Mouse (Mus musculus) MEL (cell line): ENCODE data around the gene Magi3. TPM values are rescaled to one million over a fixed set of nuclear protein-coding genes. Genes with fewer than 3 reads are reported as not detected.

Experiments
- DNase-seq: peaks from one replicate; pipeline ENCODE4 v3.0.0; 2011; ENCODE audit warnings: low read depth, low spot score
- H3K27ac ChIP-seq: 2 replicates; pipeline ENCODE4 v1.5.1; 2012; ENCODE audit warnings: low read depth, mild to moderate bottlenecking, control low read depth, low read length, moderate library complexity; ENCODE audit not compliant: control insufficient read depth
- H3K27me3 ChIP-seq, 2 experiments: fragments of 150-350 bp in 1 of 2; sonication (generic) in 1 of 2; 2 replicates each; pipeline ENCODE4 v1.6.1; 2012; ENCODE audit warnings: low read length in 2 of 2, mild to moderate bottlenecking in 2 of 2, improper control_type of control experiment in 1 of 2, moderate library complexity in 1 of 2; ENCODE audit not compliant: insufficient read depth in 2 of 2, control insufficient read depth in 1 of 2
- H3K36me3 ChIP-seq, 2 experiments: 2 replicates each; pipeline ENCODE4 v1.6.1; 2012 to 2014; ENCODE audit warnings: low read length in 2 of 2, improper control_type of control experiment in 1 of 2, inconsistent platforms in 1 of 2, mild to moderate bottlenecking in 1 of 2; ENCODE audit not compliant: insufficient read depth in 2 of 2, control insufficient read depth in 1 of 2
- H3K4me1 ChIP-seq, 2 experiments: fragments of 150-350 bp in 1 of 2; sonication (generic) in 1 of 2; 2 replicates each; pipeline ENCODE4 v1.6.1; 2012; ENCODE audit warnings: low read length in 2 of 2, improper control_type of control experiment in 1 of 2, mild to moderate bottlenecking in 1 of 2; ENCODE audit not compliant: insufficient read depth in 2 of 2, control insufficient read depth in 1 of 2
- H3K4me3 ChIP-seq, 2 experiments: fragments of 150-350 bp in 1 of 2; sonication (generic) in 1 of 2; 2 replicates each; pipeline ENCODE4 v1.5.1; 2012; ENCODE audit warnings: low read depth in 2 of 2, low read length in 2 of 2, mild to moderate bottlenecking in 2 of 2, moderate library complexity in 2 of 2, control low read depth in 1 of 2, improper control_type of control experiment in 1 of 2; ENCODE audit not compliant: control insufficient read depth in 1 of 2, insufficient read depth in 1 of 2
- H3K79me2 ChIP-seq: 2 replicates; pipeline ENCODE4 v1.6.1; 2012; ENCODE audit warnings: mild to moderate bottlenecking, low read length, moderate library complexity; ENCODE audit not compliant: control insufficient read depth, poor library complexity, insufficient read depth
- H3K9ac ChIP-seq: 2 replicates; pipeline ENCODE4 v1.6.1; 2012; ENCODE audit warnings: low read depth, mild to moderate bottlenecking, control low read depth, low read length, moderate library complexity; ENCODE audit not compliant: control insufficient read depth, poor library complexity, severe bottlenecking
- H3K9me3 ChIP-seq: fragments of 150-350 bp; sonication (generic); replicated peaks from 2 replicates; pipeline ENCODE4 v1.6.1; 2012; ENCODE audit warnings: mild to moderate bottlenecking, low read length, improper control_type of control experiment, moderate library complexity; ENCODE audit not compliant: insufficient read depth
- BHLHE40 ChIP-seq: IDR thresholded peaks from 2 replicates; pipeline ENCODE4 v1.6.1; 2012; ENCODE audit warnings: low read depth, mild to moderate bottlenecking, inconsistent platforms, low read length, improper control_type of control experiment, borderline replicate concordance
- CTCF ChIP-seq, 3 experiments: IDR thresholded peaks in 2 of 3; conservative IDR thresholded peaks in 1 of 3; 2 replicates each; pipeline ENCODE4 v1.5.1; 2011 to 2012; ENCODE audit warnings: low read length in 3 of 3, low read depth in 2 of 3, mild to moderate bottlenecking in 2 of 3, improper control_type of control experiment in 1 of 3, inconsistent platforms in 1 of 3, mixed read lengths in 1 of 3, moderate library complexity in 1 of 3; ENCODE audit not compliant: control insufficient read depth in 1 of 3, insufficient read depth in 1 of 3, poor library complexity in 1 of 3, severe bottlenecking in 1 of 3
- E2F4 ChIP-seq: IDR thresholded peaks from 2 replicates; pipeline ENCODE4 v1.6.1; 2011; ENCODE audit warnings: low read depth, low read length, improper control_type of control experiment, borderline replicate concordance
- ETS1 ChIP-seq: IDR thresholded peaks from 2 replicates; pipeline ENCODE4 v1.6.1; 2012; ENCODE audit warnings: low read depth, mild to moderate bottlenecking, inconsistent platforms, low read length, improper control_type of control experiment, moderate library complexity
- HCFC1 ChIP-seq: IDR thresholded peaks from 2 replicates; pipeline ENCODE4 v1.6.1; 2012; ENCODE audit warnings: low read depth, mild to moderate bottlenecking, inconsistent platforms, low read length, improper control_type of control experiment, moderate library complexity
- KAT2A ChIP-seq: conservative IDR thresholded peaks from 2 replicates; pipeline ENCODE4 v1.6.1; 2012; ENCODE audit warnings: low read depth, low read length, improper control_type of control experiment, inconsistent platforms
- MAFK ChIP-seq: IDR thresholded peaks from 2 replicates; pipeline ENCODE4 v1.6.1; 2011; ENCODE audit warnings: low read depth, mild to moderate bottlenecking, low read length, improper control_type of control experiment, borderline replicate concordance
- MEF2A ChIP-seq: IDR thresholded peaks from 2 replicates; pipeline ENCODE4 v1.6.1; 2014; ENCODE audit warnings: low read depth, mild to moderate bottlenecking, inconsistent platforms, low read length, improper control_type of control experiment; ENCODE audit not compliant: poor library complexity, insufficient replicate concordance, severe bottlenecking; ENCODE audit errors: extremely low read depth
- MXI1 ChIP-seq: IDR thresholded peaks from 2 replicates; pipeline ENCODE4 v1.6.1; 2011; ENCODE audit warnings: mild to moderate bottlenecking, low read depth, low read length, improper control_type of control experiment
- MYB ChIP-seq: IDR thresholded peaks from 2 replicates; pipeline ENCODE4 v1.6.1; 2011; ENCODE audit warnings: mild to moderate bottlenecking, low read depth, low read length, improper control_type of control experiment
- MYC ChIP-seq: IDR thresholded peaks from 2 replicates; pipeline ENCODE4 v1.6.1; 2011; ENCODE audit warnings: low read depth, mild to moderate bottlenecking, low read length, improper control_type of control experiment, moderate library complexity
- POLR2AphosphoS5 ChIP-seq: IDR thresholded peaks from 2 replicates; pipeline ENCODE4 v1.6.1; 2012; ENCODE audit warnings: low read depth, borderline replicate concordance, mild to moderate bottlenecking, inconsistent platforms, low read length, moderate library complexity, mixed read lengths
- RAD21 ChIP-seq: IDR thresholded peaks from 2 replicates; pipeline ENCODE4 v1.6.1; 2011; ENCODE audit warnings: mild to moderate bottlenecking, low read depth, low read length, improper control_type of control experiment
- RCOR1 ChIP-seq: IDR thresholded peaks from 2 replicates; pipeline ENCODE4 v1.6.1; 2012; ENCODE audit warnings: low read depth, mild to moderate bottlenecking, inconsistent platforms, low read length, improper control_type of control experiment
- SMC3 ChIP-seq: IDR thresholded peaks from 2 replicates; pipeline ENCODE4 v1.6.1; 2011; ENCODE audit warnings: low read depth, low read length, improper control_type of control experiment
- TCF12 ChIP-seq: IDR thresholded peaks from 2 replicates; pipeline ENCODE4 v1.6.1; 2014; ENCODE audit warnings: low read depth, mild to moderate bottlenecking, inconsistent platforms, low read length, improper control_type of control experiment, moderate library complexity
- UBTF ChIP-seq: IDR thresholded peaks from 2 replicates; pipeline ENCODE4 v1.6.1; 2012; ENCODE audit warnings: low read depth, mild to moderate bottlenecking, inconsistent platforms, low read length, improper control_type of control experiment, moderate library complexity, borderline replicate concordance; ENCODE audit not compliant: insufficient read depth
- USF1 ChIP-seq: IDR thresholded peaks from 2 replicates; pipeline ENCODE4 v1.6.1; 2014; ENCODE audit warnings: low read depth, mild to moderate bottlenecking, inconsistent platforms, low read length, improper control_type of control experiment, moderate library complexity
- ZC3H11A ChIP-seq: IDR thresholded peaks from 2 replicates; pipeline ENCODE4 v1.6.1; 2012; ENCODE audit warnings: low read depth, mild to moderate bottlenecking, inconsistent platforms, low read length, improper control_type of control experiment
- ZMIZ1 ChIP-seq: IDR thresholded peaks from 2 replicates; pipeline ENCODE4 v1.6.1; 2012; ENCODE audit warnings: low read depth, mild to moderate bottlenecking, inconsistent platforms, low read length, improper control_type of control experiment, moderate library complexity
- ZNF384 ChIP-seq: IDR thresholded peaks from 2 replicates; pipeline ENCODE4 v1.6.1; 2012; ENCODE audit warnings: low read depth, mild to moderate bottlenecking, inconsistent platforms, low read length, improper control_type of control experiment
- polyA plus RNA-seq, 2 experiments: library from polyadenylated mRNA; stranded (reverse) in 1 of 2; unstranded in 1 of 2; fragments of >175 nt in 1 of 2; fragments of >200 nt in 1 of 2; gene quantifications; 2 replicates each; pipeline versions ENCODE4 v1.2.1 to v1.2.4; 2012; ENCODE audit warnings: low replicate concordance in 2 of 2, low read depth in 1 of 2; ENCODE audit not compliant: insufficient read length in 2 of 2, insufficient read depth in 1 of 2, missing spikeins in 1 of 2
- total RNA-seq: library from RNA; depleted of rRNA; stranded (reverse); fragments of 300-350 nt; gene quantifications from 2 replicates; pipeline ENCODE4 v1.2.3, GENCODE M21; 2012

The Magi3 gene
- total and polyA plus RNA-seq, 3 experiments: 0.04 to 0.18 TPM; not detected in 1

DNA sequence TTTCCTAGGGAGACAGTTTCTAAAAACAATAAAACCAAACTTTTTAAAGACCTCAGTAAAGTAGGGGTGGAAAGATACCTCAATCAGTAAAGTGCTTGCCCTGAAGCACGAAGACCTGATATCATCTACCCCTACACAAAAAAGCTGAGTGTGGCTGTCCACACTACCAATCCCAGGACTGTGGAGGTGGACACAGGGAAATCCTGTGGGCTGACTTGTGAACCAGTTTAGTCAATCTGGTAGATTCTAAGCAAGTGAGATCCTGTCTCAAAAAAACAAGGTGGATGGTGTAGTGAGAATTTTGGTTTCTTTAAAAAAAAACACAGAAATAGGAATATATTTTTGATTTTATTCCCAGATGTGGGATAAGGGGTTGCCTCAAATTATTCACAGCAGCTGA, 96.3 kb downstream of the Magi3 start:
- TF ChIP-seq MYC (no peak), TCF12 (no peak), ZMIZ1 (no peak), POLR2AphosphoS5 (no peak), UBTF (no peak), MYB (no peak), ZNF384 (no peak), USF1 (no peak), E2F4 (no peak), BHLHE40 (no peak), ETS1 (no peak), HCFC1 (no peak), ZC3H11A (no peak), KAT2A (no peak), MAFK (no peak)
- Histone ChIP-seq H3K4me3 (no peak overlapping the region), H3K27me3 (peaks cover 2 to 3% of the 10 kb centered on the region in 2 experiments; a peak in 3 of 4 replicates), H3K9me3 (no peaks in the 10 kb centered on the region), H3K9ac (no peak overlapping the region), H3K36me3 (no peaks in the 10 kb centered on the region), H3K27ac (no peak overlapping the region), H3K79me2 (no peaks in the 10 kb centered on the region), H3K4me1 (no peaks in the 10 kb centered on the region)
- no peak for DNase-seq

DNA sequence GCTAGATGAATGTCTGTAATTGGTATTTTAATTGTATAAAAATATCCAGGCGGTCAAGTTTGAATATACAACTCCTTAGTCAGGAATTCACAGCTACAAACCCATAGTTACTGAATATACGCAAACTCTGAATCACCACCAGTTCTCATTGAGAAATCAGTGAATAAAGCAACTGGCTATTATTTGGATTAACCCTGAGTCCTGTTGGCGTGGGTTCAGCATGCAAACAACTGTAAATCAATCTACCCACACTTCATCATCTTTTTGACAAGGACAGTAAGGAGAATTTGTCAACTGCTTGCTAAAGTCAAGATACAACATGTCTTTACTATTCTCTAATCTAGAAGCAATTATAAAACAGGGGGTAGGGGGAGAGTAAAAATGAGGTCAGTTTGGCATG, 110.7 kb downstream of the Magi3 start:
- Histone ChIP-seq H3K27ac (no peak overlapping the region), H3K9ac (no peak overlapping the region), H3K27me3 (peaks cover 4 to 45% of the 10 kb centered on the region in 2 experiments), H3K4me1 (no peaks in the 10 kb centered on the region), H3K79me2 (no peaks in the 10 kb centered on the region), H3K9me3 (no peaks in the 10 kb centered on the region), H3K36me3 (no peaks in the 10 kb centered on the region), H3K4me3 (no peak overlapping the region)
- DNase-seq: no peak
- TF ChIP-seq E2F4 (no peak), RAD21 (no peak), MXI1 (no peak), MEF2A (no peak), HCFC1 (no peak), SMC3 (no peak), RCOR1 (no peak), CTCF (IDR thresholded peaks at IDR 0.05 in 2 of 3, conservative IDR thresholded peaks at IDR 0.05 in 1 of 3; ENCODE audit: control insufficient read depth in 1 of 3, insufficient read depth in 1 of 3, low read depth in 2 of 3, low read length in 3 of 3, poor library complexity in 1 of 3, severe bottlenecking in 1 of 3) (no peak), POLR2AphosphoS5 (no peak)
